Mouse (Mus musculus) testis, adult 2 months (tissue): ENCODE measurements around the gene Ccser1. TPM values are rescaled to one million over a fixed set of nuclear protein-coding genes. Genes with fewer than 3 reads are reported as not detected.

Source experiments
- H3K27ac ChIP-seq: fragments of 200-500 bp; 2 replicates; pipeline ENCODE4 v1.5.1; 2012; ENCODE audit warnings: low read depth, low read length; ENCODE audit not compliant: control insufficient read depth, insufficient read depth
- H3K27me3 ChIP-seq: fragments of 200-500 bp; 2 replicates; pipeline ENCODE4 v1.6.1; 2012; ENCODE audit warnings: mild to moderate bottlenecking, low read length, moderate library complexity; ENCODE audit not compliant: control insufficient read depth, insufficient read depth
- H3K36me3 ChIP-seq: fragments of 200-500 bp; 2 replicates; pipeline ENCODE4 v1.6.1; 2012; ENCODE audit warnings: mild to moderate bottlenecking, low read length; ENCODE audit not compliant: control insufficient read depth, insufficient read depth
- H3K4me1 ChIP-seq: fragments of 200-500 bp; 2 replicates; pipeline ENCODE4 v1.6.1; 2012; ENCODE audit warnings: low read length; ENCODE audit not compliant: control insufficient read depth, insufficient read depth
- H3K4me3 ChIP-seq: fragments of 200-500 bp; 2 replicates; pipeline ENCODE4 v1.5.1; 2012; ENCODE audit warnings: low read depth, mild to moderate bottlenecking, low read length, moderate library complexity, mixed read lengths; ENCODE audit not compliant: control insufficient read depth
- CTCF ChIP-seq: fragments of 200-500 bp; IDR thresholded peaks from 2 replicates; pipeline ENCODE4 v1.5.1; 2012; ENCODE audit warnings: low read depth, mild to moderate bottlenecking, inconsistent platforms, low read length, moderate library complexity; ENCODE audit not compliant: control insufficient read depth, insufficient read depth, insufficient replicate concordance
- POLR2A ChIP-seq: fragments of 200-500 bp; IDR thresholded peaks from 2 replicates; pipeline ENCODE4 v1.6.1; 2012; ENCODE audit warnings: low read depth, mild to moderate bottlenecking, inconsistent platforms, low read length, moderate library complexity; ENCODE audit not compliant: control insufficient read depth
- polyA plus RNA-seq: library from polyadenylated mRNA; depleted of rRNA; stranded (reverse); fragments of >200 nt; gene quantifications from 2 replicates; pipeline ENCODE4 v1.2.3, GENCODE M21; 2012

The Ccser1 gene
- polyA plus RNA-seq, 1 experiment, result 0.32 TPM

GRCm38 (mm10) chr6:61326131-61326530 lies 146.0 kb downstream of the Ccser1 start:
- Histone ChIP-seq H3K27ac (no peak overlapping the region), H3K4me1 (no peaks in the 10 kb centered on the region), H3K27me3 (no peaks in the 10 kb centered on the region), H3K4me3 (no peak overlapping the region), H3K36me3 (no peaks in the 10 kb centered on the region)
- no peak for TF ChIP-seq CTCF
- no peak for TF ChIP-seq POLR2A

- no peaks in the 10 kb centered on the region for H3K27me3 ChIP-seq
- TF ChIP-seq POLR2A (no peak), CTCF (no peak)
- no peaks in the 10 kb centered on the region for H3K4me1 ChIP-seq
- no peak overlapping the region for H3K27ac ChIP-seq
- H3K4me3 ChIP-seq, result no peak overlapping the region
- no peaks in the 10 kb centered on the region for H3K36me3 ChIP-seq
These were observed 148.9 kb downstream of the Ccser1 start for GRCm38 (mm10) chr6:61328981-61329380.

GRCm38 (mm10) chr6:61329593-61330540 lies 149.7 kb downstream of the Ccser1 start:
- Histone ChIP-seq H3K4me3 (no peak overlapping the region), H3K27ac (no peak overlapping the region), H3K4me1 (no peaks in the 10 kb centered on the region), H3K36me3 (no peaks in the 10 kb centered on the region), H3K27me3 (no peaks in the 10 kb centered on the region)
- no peak for TF ChIP-seq CTCF
- no peak for TF ChIP-seq POLR2A

- TF ChIP-seq POLR2A (no peak), CTCF (no peak)
- H3K4me3 ChIP-seq, result no peak overlapping the region
- H3K36me3 ChIP-seq, result no peaks in the 10 kb centered on the region
- H3K27ac ChIP-seq, result no peak overlapping the region
- no peaks in the 10 kb centered on the region for H3K4me1 ChIP-seq
- H3K27me3 ChIP-seq, result no peaks in the 10 kb centered on the region
These were observed 154.3 kb downstream of the Ccser1 start for GRCm38 (mm10) chr6:61334466-61334865.

GRCm38 (mm10) chr6:61347045-61347838 lies 167.1 kb downstream of the Ccser1 start:
- H3K27me3 ChIP-seq, result no peaks in the 10 kb centered on the region
- H3K4me1 ChIP-seq, result no peaks in the 10 kb centered on the region
- no peak overlapping the region for H3K4me3 ChIP-seq
- H3K36me3 ChIP-seq, result no peaks in the 10 kb centered on the region
- TF ChIP-seq CTCF (no peak), POLR2A (no peak)
- H3K27ac ChIP-seq, result no peak overlapping the region

- no peak for TF ChIP-seq CTCF
- no peak for TF ChIP-seq POLR2A
- Histone ChIP-seq H3K4me1 (no peaks in the 10 kb centered on the region), H3K36me3 (no peaks in the 10 kb centered on the region), H3K27me3 (no peaks in the 10 kb centered on the region), H3K4me3 (no peak overlapping the region), H3K27ac (no peak overlapping the region)
These were observed 183.6 kb downstream of the Ccser1 start for GRCm38 (mm10) chr6:61363722-61364121.

- H3K27me3 ChIP-seq, result no peaks in the 10 kb centered on the region
- no peak overlapping the region for H3K27ac ChIP-seq
- H3K4me1 ChIP-seq, result no peaks in the 10 kb centered on the region
- TF ChIP-seq POLR2A, result no peak
- no peak for TF ChIP-seq CTCF
- H3K4me3 ChIP-seq, result no peak overlapping the region
- no peaks in the 10 kb centered on the region for H3K36me3 ChIP-seq
These were observed 202.4 kb downstream of the Ccser1 start for GRCm38 (mm10) chr6:61382526-61382925.
